Mouse (Mus musculus) hindbrain, embryonic 12.5 days (tissue): ENCODE data around the gene Naxd. TPM values are rescaled to one million over a fixed set of nuclear protein-coding genes. Genes with fewer than 3 reads are reported as not detected.

ENCODE experiments used
- polyA plus RNA-seq: library from polyadenylated mRNA; unstranded; fragments of >200 nt; fragmentation: Nextera tagmentation; extraction: Ambion mirVana; gene quantifications from 2 replicates; pipeline ENCODE4 v1.2.1, GENCODE M21; 2016

Naxd gene
- polyA plus RNA-seq, 1 experiment from 2014 or later: 121 TPM

Other genes starting within 250 kb of the Naxd start
- 74.6 and 82.2 TPM in 2 replicates for gene Col4a2, start 184.7 kb upstream of the Naxd start, polyA plus RNA-seq
- 157 TPM in 2 replicates for gene Col4a1, start 184.7 kb upstream of the Naxd start, polyA plus RNA-seq
- gene Rab20, start 18.8 kb upstream of the Naxd start, polyA plus RNA-seq: 0.79 and 1.6 TPM in 2 replicates
- gene Cars2, start 53.3 kb downstream of the Naxd start, polyA plus RNA-seq: 17.9 and 20.6 TPM in 2 replicates
- gene Ing1, start 58.1 kb downstream of the Naxd start, polyA plus RNA-seq: 53.4 and 57.5 TPM in 2 replicates
- 99.9 and 110 TPM in 2 replicates for gene Ankrd10, start 138.3 kb downstream of the Naxd start, polyA plus RNA-seq
- not detected in 2 replicates for gene 1700016D06Rik, start 203.6 kb downstream of the Naxd start, polyA plus RNA-seq
- 73.9 and 85.1 TPM in 2 replicates for gene Arhgef7, start 230.2 kb downstream of the Naxd start, polyA plus RNA-seq